Mouse (Mus musculus): Measurements from ENCODE around the gene Spaca6.

DNA sequence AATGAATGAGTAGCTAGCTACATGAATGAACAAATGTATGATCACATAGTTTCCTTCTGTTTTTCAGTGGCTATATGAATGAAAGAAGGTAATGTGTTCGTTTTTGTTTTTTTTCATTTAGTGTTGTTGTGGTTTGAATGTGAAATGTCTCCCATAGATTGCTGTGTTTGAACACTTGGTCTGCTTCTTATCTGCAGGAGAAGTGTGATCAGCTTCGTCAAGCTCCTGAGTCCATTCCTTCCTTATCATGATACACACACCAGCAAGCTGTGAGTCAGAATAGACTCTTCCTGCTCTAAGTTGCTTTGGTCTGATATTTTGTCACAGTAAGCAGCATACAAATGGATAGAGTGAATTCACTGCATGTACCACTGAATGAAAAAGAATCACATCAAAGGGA is 22.0 kb downstream of the Spaca6 start:
- TF ChIP-seq EP300 (IDR thresholded peaks at IDR 0.05; ENCODE audit: insufficient read depth, low read depth, low read length) (no peak), CTCF (IDR thresholded peaks at IDR 0.05) (no peak)

All from heart, adult 2 months (tissue).